Mouse (Mus musculus): ENCODE measurements around the gene AI837181.

DNA sequence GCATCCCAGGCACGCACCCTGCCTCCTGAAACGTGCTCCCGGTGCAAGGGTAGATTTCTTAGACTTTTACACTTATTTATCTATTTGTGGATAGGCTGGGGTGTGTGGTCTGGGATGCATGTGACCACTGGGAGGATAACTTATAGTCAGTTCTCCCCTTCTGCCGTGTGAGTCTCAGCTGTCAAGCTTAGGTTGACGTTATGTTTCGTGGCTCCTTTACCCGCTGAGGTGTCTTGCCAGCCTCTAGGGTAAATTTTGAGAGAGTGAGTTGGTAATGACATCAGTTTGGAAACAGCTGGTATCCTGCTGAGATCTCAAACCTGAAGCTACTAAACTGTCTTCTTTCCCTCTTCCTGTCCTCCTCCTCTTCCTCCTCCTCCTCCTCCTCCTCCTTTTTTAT, 19.0 kb upstream of the AI837181 start:
- TF ChIP-seq CTCF (IDR thresholded peaks at IDR 0.05; ENCODE audit: borderline replicate concordance, insufficient read depth, low read length) = no peak
- TF ChIP-seq POLR2A (IDR thresholded peaks at IDR 0.05; ENCODE audit: low read depth, low read length) = no peak

Data from embryonic fibroblast, embryonic 13.5 days (primary cell).